Mouse (Mus musculus) c-Kit-positive CD71-negative TER-119-negative erythroid progenitor cells, embryonic 14.5 days (primary cell): ENCODE results near the gene Macrod1.

Experiments
- DNase-seq: peaks from one replicate; pipeline ENCODE4 v3.0.0-alpha.2; 2013; ENCODE audit warnings: low read depth

Gene Macrod1

DNA sequence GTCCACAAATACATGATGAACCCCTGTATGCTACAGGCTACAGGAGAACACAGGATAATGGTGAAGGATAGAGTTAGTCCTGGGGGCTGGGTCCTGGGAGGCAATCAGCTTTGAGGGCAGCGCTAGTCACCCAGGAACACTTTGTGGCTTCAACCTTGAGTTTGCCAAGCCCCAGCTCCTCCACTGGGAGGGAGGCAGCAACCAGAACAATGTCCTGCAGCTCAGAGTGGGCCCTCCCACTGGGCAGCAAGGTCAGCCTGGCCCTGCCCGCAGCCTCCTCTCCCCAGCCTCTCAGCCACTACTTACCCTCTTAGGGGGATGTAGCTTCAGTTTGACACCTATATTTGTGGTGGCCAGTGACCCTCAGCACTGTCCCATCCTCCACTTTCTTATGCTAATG, 111.8 kb downstream of the Macrod1 start:
- DNase-seq, result no peak

DNA sequence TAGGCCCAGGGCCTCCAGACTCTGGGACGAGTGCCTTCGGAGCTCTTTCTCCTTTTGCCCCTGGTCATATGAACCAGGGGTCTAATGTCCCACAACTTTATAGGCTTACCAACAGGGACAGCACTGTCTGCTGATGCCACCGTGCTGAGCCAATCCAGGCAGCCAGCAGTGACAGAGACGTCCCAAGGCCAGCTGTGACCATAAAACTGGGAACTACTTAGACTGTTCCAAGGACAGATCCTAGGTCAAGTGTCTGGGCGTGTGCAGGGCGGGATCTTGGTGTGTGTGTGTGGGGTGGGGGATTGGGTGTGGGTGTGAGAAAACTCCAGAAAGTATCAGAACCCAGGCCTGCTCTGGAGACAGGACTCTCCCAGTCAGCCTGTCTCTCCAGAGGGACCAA, 114.3 kb downstream of the Macrod1 start:
- no peak for DNase-seq

DNA sequence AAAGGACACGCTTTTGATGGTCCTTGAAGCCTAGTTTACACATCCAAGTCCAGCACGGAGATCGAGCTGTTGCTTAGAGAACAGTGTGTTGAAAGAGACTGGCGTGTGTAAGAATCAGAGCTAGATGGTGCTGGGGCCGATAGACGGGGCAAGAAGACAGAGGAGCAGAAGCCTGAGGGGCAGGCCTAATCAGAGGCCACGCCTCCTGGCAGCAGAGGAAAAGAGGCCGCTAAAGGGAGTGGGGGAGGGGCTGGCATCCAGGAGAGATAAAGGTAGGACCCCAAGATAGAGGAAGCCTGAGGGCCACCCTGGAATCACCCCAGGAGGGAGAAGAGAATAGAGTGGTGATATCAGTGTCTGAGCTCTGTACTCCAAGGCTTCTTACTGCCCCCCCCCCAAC, 114.8 kb downstream of the Macrod1 start:
- no peak for DNase-seq

DNA sequence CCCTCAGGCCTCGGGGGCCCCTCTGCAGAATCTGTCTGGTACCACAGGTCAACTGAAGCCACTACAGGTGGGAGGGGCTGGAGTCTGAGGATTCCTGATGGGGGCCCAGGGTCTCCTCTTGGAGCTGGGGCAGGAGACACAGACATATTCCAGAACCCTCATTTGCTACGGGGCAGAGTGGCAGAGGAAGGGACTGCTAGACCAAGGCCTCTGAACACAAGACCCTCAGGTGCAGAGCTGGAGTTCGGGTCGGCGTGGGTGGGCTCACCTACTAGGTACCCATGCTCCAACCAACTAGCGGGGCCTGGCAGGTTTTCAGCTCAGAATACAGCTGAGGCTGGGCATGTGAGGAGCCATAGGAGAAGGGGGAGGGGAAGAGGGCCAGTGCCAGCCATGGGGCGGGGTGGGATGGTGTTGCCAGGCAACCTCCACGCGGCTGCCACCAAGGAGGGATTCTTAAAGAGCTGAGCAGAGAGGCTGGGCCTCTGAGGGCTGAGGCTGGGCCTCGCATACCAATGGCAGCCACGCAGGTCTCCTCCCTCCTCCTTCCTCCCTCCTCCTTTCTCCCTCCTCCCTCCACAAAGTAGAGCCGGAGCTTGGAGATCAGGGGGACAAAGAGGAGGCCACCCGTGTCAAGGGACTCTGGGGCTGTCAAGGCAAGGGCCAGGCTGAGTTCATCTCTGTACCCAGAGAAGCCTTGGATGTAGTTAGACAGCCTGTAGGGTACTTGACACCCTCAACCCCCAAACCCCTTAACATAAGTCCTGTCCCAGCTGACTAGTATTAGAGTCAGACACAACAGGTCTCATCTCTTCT, 115.6 kb downstream of the Macrod1 start:
- no peak for DNase-seq

DNA sequence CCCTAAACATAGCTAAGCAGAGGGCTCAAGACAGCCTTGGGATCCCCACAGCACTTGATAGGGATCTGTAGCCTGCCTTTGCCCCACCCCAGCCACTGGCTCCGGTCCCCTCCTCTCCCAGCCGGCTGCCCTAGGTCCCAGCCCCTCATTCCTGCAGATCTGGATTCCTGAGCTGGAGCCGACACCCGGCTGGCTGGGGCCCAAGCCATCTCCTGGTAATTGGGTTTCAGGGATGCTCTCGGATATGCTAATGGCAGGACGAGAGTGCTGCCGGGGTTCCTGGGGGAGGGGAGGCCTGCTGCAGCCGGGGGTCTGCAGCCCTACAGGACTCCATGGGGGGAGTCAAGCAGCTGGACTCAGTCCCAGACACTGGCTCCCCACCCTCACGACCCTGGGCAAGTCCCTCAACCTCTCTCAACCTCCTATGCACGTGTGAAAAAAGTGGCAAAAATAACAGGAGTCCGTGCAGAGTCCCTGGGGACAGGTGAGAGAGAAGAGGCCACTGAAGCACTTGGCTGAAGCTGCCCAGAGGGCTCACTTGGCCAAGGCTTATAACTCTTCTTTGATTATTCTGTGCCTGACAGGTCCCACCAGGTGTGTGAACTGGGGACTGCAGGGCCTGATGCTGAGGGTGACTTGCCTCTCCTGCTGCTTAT, 119.6 kb downstream of the Macrod1 start:
- DNase-seq, result no peak

DNA sequence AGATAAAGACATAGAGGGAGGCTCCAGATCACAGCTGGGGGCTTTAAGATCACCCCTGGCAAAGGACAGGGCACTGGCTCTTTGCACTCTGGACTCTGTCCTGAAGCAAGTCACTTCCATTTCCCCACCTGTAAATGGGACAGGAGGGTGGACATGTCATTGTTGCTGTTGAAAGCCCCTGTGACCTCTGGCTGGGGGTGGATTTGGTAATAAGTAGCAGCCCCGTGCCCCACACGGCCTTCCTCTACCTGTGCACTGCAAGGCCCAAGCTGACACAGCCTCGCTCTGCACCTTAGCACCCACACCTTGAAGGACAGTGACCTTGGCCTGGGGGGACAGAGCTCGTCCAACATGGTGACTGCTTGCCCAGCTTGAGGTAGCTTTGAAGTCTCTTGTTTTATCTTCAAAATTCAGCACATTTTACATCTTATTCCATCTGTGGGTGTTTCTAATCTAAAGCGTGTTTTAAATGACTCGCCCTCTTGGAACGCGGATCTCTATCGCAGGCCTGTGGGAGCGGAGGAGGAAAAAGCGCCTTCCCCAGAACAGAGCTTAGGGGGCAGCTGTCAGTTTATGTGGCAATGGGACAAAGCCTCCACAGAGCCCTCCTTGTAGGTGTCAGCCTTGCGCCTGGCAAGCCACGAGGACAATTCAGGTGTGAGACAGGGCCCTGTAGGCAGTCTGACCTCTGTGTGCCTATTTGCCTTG, 121.3 kb downstream of the Macrod1 start:
- DNase-seq, result no peak

DNA sequence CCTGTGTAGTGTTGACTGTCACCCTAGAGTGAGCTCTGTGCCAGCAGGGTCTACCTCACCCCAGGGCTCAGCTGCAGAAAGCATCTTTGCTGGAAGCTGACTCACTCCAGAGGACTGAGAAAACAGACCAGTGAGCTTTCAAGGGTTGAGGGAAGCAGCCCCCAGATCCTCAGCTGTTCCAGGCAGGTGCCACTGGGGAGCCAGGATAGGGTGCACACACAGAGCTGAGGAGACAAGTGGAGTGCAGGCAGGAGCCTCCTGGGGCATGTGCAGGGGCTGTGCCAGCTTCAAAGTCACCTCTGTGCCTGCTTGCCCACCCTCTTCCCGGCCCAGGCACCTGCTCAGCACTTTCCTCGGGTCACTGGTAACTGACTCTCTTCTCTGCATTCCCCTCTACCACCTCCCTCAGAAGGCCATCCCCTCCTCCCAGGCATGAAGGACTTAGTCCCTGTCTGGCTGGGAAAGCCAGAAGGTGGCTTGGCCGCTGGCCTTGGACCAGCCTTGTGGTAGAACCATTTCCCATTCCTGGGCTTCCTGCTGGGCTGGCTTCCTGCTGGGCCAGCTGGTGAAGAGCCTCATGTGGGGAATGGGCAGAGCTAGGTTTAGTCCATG, 122.3 kb downstream of the Macrod1 start:
- DNase-seq, result no peak

DNA sequence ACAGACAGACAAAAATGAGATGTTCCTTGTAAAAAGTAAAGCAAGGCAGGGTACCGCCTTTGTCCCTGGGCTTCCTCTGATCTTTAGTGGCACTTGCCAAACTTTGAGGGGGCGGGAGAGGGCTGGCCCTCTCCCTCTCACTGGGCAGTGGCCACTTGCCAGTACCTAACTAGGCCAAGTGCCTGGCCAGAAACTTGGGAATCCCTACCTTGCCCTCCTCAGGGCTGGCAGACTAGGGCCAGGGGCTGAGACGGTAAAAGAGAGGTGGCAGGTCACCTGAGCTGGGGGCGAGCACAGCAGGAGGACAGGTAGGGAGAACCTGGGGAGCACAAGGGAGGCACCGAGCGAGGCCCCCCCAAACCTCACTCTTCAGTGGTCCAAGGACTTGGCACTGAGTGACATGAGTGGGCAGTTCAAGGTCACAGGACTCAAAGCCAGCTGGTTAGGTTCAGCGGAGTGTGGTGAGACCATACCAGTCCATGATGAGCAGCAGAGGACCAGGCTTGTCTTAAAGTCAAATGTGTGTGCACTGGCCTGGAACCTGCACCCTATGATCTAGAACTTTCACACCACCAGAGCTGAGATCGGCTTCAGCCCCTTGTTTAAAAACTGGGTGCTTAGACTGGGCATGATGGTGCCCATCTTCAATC, 124.3 kb downstream of the Macrod1 start:
- DNase-seq, result no peak

DNA sequence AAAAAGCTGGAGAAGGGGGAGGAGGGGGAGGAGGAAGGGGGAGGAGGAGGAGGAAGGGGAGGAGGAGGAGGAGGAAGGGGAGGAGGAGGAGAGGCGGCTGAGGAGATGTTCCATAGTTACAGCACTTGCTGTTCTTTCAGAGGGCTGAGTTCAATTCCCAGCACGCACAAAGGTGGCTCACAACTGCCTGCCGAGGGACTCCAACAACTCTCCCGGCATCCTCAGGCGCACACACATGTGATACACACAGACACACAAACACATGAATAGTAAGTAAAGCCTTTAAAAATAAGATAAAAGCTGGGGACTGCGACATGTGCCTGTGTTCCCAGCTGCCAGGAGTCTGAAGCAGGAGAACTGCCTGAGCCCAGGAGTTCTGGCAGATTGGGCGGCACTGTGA, 124.9 kb downstream of the Macrod1 start:
- no peak for DNase-seq

DNA sequence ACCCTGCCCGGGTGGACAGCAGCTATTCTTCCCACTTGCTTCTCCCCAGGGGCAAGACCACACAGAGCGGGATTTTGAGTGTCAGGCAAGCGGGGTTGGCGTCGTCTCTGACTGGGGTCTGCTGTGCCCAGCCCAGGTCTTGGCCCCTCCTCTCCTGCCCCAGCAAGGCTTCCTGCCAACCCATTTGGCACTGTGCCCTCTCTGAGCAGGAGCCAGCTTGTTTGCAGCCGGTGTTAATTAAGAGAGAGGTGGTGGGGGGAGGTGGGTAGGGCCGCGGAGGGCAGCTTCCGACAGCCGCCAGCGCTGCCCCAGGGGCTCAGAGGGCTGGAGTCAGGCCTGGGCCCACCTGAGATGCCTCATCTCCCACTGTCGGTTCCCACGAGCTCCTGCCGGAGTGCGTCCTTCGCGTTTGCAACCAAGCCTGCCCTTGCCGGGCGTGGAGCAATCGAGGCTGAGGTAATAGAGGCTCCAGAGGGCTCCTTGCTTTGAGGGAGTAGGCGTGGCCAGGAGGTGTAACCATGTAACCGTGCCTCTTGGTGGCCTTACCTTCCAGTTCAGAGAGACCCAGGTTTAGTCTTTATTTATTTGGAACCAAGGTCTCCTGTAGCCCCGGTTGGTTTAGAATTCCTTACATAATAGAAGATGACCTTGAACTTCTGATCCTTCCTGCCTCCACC, 125.8 kb downstream of the Macrod1 start:
- DNase-seq, result peak; percentile 23

DNA sequence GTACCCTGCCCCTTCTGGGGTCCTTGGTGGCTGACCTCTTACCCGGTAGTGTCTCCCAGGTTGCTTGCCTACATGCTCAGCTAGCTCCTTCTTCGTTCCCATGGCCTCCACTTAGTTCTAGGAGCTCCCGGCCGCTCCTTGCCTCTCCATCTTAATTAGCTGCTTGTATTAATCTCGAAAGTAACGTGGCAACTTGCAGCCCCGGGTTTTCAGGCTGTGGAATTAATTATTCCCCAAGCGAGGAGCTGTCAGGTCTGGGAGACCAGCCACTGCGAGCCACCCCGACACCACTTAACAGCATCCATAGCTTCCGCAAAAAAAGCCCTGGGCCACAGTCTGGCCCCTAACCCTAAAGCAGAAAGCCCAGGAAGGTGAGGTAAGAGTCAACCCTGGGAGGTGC, 126.8 kb downstream of the Macrod1 start:
- DNase-seq, result no peak

DNA sequence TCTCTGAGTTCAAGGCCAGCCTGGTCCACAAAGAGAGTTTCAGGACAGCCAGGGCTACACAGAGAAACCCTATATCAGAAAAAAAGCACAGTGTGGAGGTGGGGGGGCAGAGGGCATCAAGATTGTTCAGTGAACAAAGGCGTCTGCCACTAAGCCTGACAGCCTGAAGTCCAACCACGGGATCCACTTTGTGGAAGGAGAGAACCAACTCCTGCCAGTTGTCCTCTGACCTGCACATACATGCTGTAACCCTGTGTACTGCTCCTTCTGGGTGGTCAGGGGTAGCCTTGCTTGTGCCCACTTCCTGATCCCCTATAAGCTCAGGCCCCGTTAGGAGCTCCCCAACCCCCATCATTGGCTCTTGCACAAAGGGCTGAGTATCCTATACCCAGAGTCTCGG, 128.4 kb downstream of the Macrod1 start:
- no peak for DNase-seq

DNA sequence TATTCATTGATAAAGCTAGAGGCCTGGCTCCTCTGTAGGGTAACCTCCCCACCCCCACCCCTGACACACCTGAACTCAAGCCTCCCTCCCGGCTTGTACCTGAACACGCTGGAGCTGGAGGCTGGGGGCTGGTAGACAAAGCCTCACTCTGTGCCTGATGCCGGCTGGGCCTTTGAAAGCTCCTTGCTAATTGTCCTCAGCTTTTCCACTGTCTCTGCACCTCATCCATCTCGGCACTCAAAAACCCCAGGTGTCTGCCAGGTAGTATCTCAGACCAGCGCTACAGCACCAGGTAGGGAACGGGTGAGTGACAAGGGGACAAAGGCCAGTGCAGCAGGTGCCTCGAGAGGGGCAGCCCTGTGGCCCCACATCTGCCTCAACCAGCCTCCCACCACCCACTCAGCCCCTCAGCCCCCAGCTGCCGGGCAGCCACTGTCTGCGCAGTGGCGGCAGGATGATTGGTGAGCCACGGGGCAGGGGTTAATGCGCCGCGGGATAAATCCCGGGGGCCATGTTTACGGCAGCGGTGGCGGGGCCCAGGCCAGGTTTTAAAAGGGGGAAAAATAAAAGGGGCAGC, 129.2 kb downstream of the Macrod1 start:
- no peak for DNase-seq

DNA sequence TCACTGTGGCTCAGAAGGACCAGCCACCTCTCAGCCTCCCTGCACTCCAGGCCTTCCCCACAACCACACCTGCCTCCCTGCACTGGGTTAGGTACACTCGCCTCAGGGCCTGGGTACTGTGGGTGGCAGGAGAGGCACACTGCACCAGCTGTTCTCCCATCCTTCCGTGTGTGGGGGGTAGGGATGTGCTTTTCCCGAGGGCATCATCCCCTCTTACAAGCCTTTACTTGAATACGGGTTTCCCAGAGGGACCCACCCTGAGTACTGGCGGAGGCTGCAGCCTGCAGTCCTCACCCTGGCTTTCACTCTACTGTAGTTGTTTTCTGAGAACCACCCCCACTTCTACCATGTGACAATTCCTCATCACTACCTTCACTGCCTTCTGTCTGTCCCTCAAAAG, 130.5 kb downstream of the Macrod1 start:
- DNase-seq, result no peak

DNA sequence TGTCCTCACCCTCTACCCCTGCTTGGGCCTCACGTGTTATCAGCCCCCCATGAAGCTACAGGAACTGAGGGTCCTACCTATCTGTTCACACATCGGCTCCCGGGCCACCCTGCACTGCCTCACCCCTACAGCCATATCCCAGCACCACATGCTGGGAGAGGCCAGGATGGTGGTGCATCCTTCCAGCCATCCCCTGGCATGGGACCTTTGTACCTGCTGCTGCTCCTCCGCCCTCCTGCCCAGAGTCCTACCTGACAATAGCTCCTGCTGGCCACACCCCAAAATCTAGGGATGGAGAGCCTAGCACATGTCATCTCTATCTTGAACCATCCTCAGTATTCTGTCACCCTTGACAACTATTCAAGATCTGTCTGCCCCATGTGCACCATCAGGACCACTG, 132.4 kb downstream of the Macrod1 start:
- no peak for DNase-seq

DNA sequence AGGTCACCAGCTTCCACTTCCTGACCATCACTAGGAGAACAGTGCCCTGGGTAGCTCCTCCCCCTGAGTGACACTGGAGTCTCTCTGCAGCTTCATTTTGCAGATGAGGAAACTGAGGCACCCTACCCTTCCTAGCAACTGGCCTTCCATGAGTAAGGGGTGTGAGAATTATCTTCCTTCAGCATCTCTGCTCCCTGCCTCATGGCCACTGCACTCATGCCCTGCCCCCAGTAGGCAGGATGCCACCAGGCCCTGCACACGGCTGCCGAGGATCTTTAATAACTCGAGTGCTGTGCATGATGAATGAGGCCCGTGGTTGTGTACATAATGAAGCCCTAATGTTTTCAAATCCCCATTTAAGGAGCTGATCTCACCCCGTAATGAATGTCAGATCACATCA, 134.4 kb downstream of the Macrod1 start:
- DNase-seq, result no peak

DNA sequence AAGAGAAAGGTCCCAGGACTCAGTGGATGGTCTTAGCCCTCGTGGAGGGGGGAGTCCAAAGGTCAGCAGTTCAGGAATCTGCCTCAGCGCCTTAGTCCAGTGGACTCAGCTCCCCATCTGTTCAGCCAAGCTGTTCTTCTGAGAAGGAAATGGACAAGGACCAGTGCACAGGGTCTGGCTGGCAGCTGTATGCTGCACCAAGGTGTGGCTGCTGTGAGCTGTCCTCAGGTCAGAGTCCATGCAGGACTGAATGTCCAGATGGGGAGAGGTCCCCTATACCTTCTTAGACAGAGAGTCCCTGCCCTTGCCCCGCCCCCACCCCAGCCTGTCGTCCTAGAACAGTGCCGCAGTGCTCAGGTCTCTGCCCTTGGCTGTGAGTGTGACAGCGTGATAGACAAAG, 135.0 kb downstream of the Macrod1 start:
- no peak for DNase-seq

DNA sequence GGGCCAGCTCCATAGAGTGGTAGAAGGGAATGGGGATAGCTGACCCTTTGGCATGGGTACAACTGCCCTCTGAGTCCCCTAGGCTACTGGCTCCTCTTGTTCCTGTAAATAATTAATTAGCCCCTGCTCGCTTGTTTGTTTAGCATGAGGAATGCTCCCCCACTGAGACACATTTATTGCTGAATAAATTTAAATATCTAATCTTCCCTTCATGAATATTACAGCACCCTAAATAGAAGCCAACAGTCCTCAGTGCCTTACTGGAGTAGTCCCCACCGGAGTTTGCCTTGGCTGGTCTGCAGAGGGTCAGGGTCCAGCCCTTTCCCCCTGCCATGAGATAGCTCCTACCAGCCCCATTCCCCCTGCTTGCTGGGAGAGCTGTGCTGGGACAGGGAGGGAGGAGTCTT, 136.0 kb downstream of the Macrod1 start:
- no peak for DNase-seq

DNA sequence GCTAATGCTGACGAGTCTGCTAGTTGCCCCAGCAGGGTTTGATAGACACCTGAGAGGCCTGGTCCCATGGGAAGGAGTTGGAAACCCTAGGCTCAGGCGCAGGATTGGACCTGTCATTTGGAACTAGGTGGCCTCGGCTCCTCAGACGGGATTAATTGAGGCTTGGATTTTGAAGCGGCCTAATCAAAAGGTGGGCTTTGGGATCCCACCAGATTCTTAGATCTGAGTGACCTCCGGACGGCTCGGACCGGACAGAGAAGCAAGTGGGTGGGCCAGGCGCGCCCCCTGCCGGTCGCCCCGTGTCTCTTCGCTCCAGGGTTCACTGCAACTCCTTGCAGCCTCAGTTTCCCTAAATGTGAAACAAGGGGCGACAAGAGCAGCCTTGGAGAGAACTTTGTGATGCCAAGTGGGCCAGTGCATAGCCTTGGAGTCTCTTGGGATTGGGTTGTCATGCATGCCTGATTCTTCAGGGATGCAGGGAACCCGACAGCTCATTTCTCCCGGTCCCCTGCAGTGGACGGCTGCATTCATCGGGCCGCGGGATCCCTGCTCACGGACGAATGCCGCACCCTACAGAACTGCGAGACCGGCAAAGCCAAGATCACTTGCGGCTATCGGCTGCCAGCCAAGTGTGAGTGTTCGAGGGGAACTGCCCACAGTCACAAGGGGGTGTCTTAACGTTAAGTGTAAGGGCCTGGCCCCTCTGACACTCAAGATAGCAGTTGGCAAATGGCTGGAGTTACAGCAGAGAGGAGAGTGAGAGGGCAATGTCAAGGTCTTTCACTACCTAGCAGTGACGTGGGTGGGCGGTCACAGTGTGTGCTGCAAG, 139.5 kb downstream of the Macrod1 start:
- DNase-seq, result peak; percentile 30

DNA sequence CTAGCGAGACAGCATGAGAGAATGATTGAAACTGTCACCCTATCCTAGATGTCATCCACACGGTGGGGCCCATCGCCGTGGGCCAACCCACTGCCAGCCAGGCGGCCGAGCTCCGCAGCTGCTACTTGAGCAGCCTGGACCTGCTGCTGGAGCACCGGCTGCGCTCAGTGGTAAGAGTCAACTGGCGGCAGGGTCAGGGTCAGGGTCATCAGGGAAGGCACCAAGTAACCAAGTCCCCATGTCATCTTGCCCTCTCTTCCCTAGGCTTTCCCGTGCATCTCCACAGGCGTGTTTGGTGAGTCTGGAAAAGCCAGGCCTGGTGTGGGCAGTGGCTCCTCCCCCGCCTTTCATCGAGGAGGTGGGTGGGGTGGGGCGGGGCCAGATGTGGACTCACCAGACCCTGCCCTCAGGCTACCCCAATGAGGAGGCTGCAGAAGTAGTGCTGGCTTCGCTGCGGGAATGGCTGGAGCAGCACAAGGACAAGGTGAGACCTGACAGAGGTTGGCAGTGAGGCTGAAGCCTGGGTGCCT, 140.2 kb downstream of the Macrod1 start:
- no peak for DNase-seq
